Mouse (Mus musculus): ENCODE measurements around the gene Dusp10. TPM values are rescaled to one million over a fixed set of nuclear protein-coding genes. Genes with fewer than 3 reads are reported as not detected.
A peak's percentile ranks its signal among the peaks of the same experiment; 100 is the strongest.

Dusp10 gene
- total RNA-seq, 2 experiments from 2014 or later, result 6.1 to 6.8 TPM

- no peak overlapping the region for H3K4me3 ChIP-seq
- DNase-seq (ENCODE audit: extremely low spot score in 1 of 2, low spot score in 2 of 2), result no peak
- intact Hi-C loops (cut with DNase I), result no loop called here
- no peak overlapping the region for H3K27ac ChIP-seq
- TF ChIP-seq CTCF (IDR thresholded peaks at IDR 0.05), result no peak
Measured at GRCm38 (mm10) chr1:184060381-184060780, 47.3 kb downstream of the Dusp10 start.

- Histone ChIP-seq H3K4me3 (no peak overlapping the region), H3K27ac (no peak overlapping the region)
- intact Hi-C loops (cut with DNase I), result no loop called here
- no peak for TF ChIP-seq CTCF (IDR thresholded peaks at IDR 0.05)
- DNase-seq (ENCODE audit: extremely low spot score in 1 of 2, low spot score in 2 of 2), result no peak
Measured at GRCm38 (mm10) chr1:184060828-184061734, 48.0 kb downstream of the Dusp10 start.

GRCm38 (mm10) chr1:184061901-184062300 is 48.8 kb downstream of the Dusp10 start:
- no peak overlapping the region for H3K27ac ChIP-seq
- no peak for TF ChIP-seq CTCF (IDR thresholded peaks at IDR 0.05)
- no peak overlapping the region for H3K4me3 ChIP-seq
- no peak for DNase-seq (ENCODE audit: extremely low spot score in 1 of 2, low spot score in 2 of 2)
- intact Hi-C loops (cut with DNase I), result no loop called here

GRCm38 (mm10) chr1:184064306-184064705 is 51.2 kb downstream of the Dusp10 start:
- H3K4me3 ChIP-seq, result no peak overlapping the region
- DNase-seq (ENCODE audit: extremely low spot score in 1 of 2, low spot score in 2 of 2), result no peak
- TF ChIP-seq CTCF (IDR thresholded peaks at IDR 0.05), result no peak
- no peak overlapping the region for H3K27ac ChIP-seq
- intact Hi-C loops (cut with DNase I), result no loop called here

GRCm38 (mm10) chr1:184065589-184066361 is 52.7 kb downstream of the Dusp10 start:
- no peak for TF ChIP-seq CTCF (IDR thresholded peaks at IDR 0.05)
- Histone ChIP-seq H3K27ac (peak overlapping the region; percentile 66), H3K4me3 (no peak overlapping the region)
- intact Hi-C loops (cut with DNase I), result no loop called here
- no peak for DNase-seq (ENCODE audit: extremely low spot score in 1 of 2, low spot score in 2 of 2)

GRCm38 (mm10) chr1:184066460-184067287 is 53.6 kb downstream of the Dusp10 start:
- intact Hi-C loops (cut with DNase I), result no loop called here
- TF ChIP-seq CTCF (IDR thresholded peaks at IDR 0.05), result no peak
- H3K27ac ChIP-seq, result peak overlapping the region; percentile 66

GRCm38 (mm10) chr1:184067704-184068558 is 54.8 kb downstream of the Dusp10 start:
- no peak overlapping the region for H3K27ac ChIP-seq
- no peak overlapping the region for H3K4me3 ChIP-seq
- no peak for DNase-seq (ENCODE audit: extremely low spot score in 1 of 2, low spot score in 2 of 2)
- intact Hi-C loops (cut with DNase I), result no loop called here
- no peak for TF ChIP-seq CTCF (IDR thresholded peaks at IDR 0.05)

More at GRCm38 (mm10) chr1:184066460-184067287, 53.6 kb downstream of the Dusp10 start:
- H3K4me3 ChIP-seq, result no peak overlapping the region
- no peak for DNase-seq (ENCODE audit: extremely low spot score in 1 of 2, low spot score in 2 of 2)

- no peak for TF ChIP-seq CTCF (IDR thresholded peaks at IDR 0.05)
- no peak for DNase-seq (ENCODE audit: extremely low spot score in 1 of 2, low spot score in 2 of 2)
- no peak overlapping the region for H3K4me3 ChIP-seq
- intact Hi-C loops (cut with DNase I), result no loop called here
- no peak overlapping the region for H3K27ac ChIP-seq
Measured at GRCm38 (mm10) chr1:184068971-184069370, 55.9 kb downstream of the Dusp10 start.

- no peak for TF ChIP-seq CTCF (IDR thresholded peaks at IDR 0.05)
- H3K27ac ChIP-seq, result no peak overlapping the region
- H3K4me3 ChIP-seq, result no peak overlapping the region
- intact Hi-C loops (cut with DNase I), result loop anchor here (5.0 kb wide), 1 partner anchor 156 kb away; no protein-coding TSS in a partner anchor
- no peak for DNase-seq (ENCODE audit: extremely low spot score in 1 of 2, low spot score in 2 of 2)
Measured at GRCm38 (mm10) chr1:184076065-184076464, 63.0 kb downstream of the Dusp10 start.

GRCm38 (mm10) chr1:184076756-184077155 is 63.7 kb downstream of the Dusp10 start:
- no peak for DNase-seq (ENCODE audit: extremely low spot score in 1 of 2, low spot score in 2 of 2)
- TF ChIP-seq CTCF (IDR thresholded peaks at IDR 0.05), result no peak
- Histone ChIP-seq H3K27ac (no peak overlapping the region), H3K4me3 (no peak overlapping the region)
- intact Hi-C loops (cut with DNase I), result loop anchor here (5.0 kb wide), 1 partner anchor 156 kb away; no protein-coding TSS in a partner anchor

Data from left cerebral cortex, adult 2 months (tissue).